Mouse (Mus musculus): ENCODE data around the gene Cdh11. TPM values are rescaled to one million over a fixed set of nuclear protein-coding genes. Genes with fewer than 3 reads are reported as not detected.

Gene Cdh11
- polyA plus RNA-seq, 1 experiment from 2014 or later: 73.4 TPM

DNA sequence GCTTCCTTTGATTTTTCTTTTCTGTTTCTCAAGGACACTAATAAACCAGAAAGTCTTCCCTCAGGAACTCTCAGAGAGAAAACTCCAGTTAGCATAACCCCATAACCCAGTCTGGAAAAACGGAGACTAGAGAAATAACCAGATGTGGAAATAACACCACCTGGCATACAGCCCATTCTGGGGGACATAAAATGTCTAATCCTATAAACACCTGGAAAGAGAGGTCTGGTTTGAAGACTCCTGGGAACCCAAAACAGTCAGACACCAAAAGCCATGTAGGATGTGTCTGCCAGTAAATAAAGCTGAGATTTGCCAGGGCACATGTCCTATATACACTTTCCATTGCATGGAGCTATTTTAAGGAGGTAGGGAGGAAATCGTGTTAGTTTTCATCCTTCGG lies 42.5 kb downstream of the Cdh11 start:
- Histone ChIP-seq H3K4me2 (replicated peaks) (no peak overlapping the region), H3K27ac (no peak overlapping the region), H3K9ac (no peak overlapping the region), H3K4me3 (replicated peaks) (no peak overlapping the region), H3K36me3 (no peaks in the 10 kb centered on the region), H3K4me1 (replicated peaks) (no peaks in the 10 kb centered on the region), H3K27me3 (replicated peaks) (no peaks in the 10 kb centered on the region), H3K9me3 (no peaks in the 10 kb centered on the region)
- 33% methylated on average over 3 of the region's 3 CpGs for WGBS
- no peak for ATAC-seq

- no peak for ATAC-seq
- H3K9me3 ChIP-seq: no peaks in the 10 kb centered on the region
- no peaks in the 10 kb centered on the region for H3K4me1 ChIP-seq (replicated peaks)
- WGBS: 61% methylated on average over 5 of the region's 5 CpGs
- no peak overlapping the region for H3K4me3 ChIP-seq (replicated peaks)
- H3K27ac ChIP-seq: no peak overlapping the region
- H3K36me3 ChIP-seq: no peaks in the 10 kb centered on the region
- no peaks in the 10 kb centered on the region for H3K27me3 ChIP-seq (replicated peaks)
- no peak overlapping the region for H3K9ac ChIP-seq
- H3K4me2 ChIP-seq (replicated peaks): no peak overlapping the region
Measured at GRCm38 (mm10) chr8:102742008-102742591, 43.3 kb downstream of the Cdh11 start.

GRCm38 (mm10) chr8:102740963-102741362 lies 44.5 kb downstream of the Cdh11 start:
- 51% methylated on average over 4 of the region's 4 CpGs for WGBS
- Histone ChIP-seq H3K4me1 (replicated peaks) (no peaks in the 10 kb centered on the region), H3K36me3 (no peaks in the 10 kb centered on the region), H3K9me3 (no peaks in the 10 kb centered on the region), H3K4me2 (replicated peaks) (no peak overlapping the region), H3K4me3 (replicated peaks) (no peak overlapping the region), H3K27me3 (replicated peaks) (no peaks in the 10 kb centered on the region), H3K27ac (no peak overlapping the region), H3K9ac (no peak overlapping the region)
- no peak for ATAC-seq

- Histone ChIP-seq H3K27ac (no peak overlapping the region), H3K9ac (no peak overlapping the region), H3K27me3 (replicated peaks) (no peaks in the 10 kb centered on the region), H3K4me2 (replicated peaks) (no peak overlapping the region), H3K4me3 (replicated peaks) (no peak overlapping the region), H3K4me1 (replicated peaks) (no peaks in the 10 kb centered on the region), H3K9me3 (no peaks in the 10 kb centered on the region), H3K36me3 (no peaks in the 10 kb centered on the region)
- 72% methylated on average over 7 of the region's 7 CpGs for WGBS
- no peak for ATAC-seq
Measured at GRCm38 (mm10) chr8:102738961-102739487, 46.4 kb downstream of the Cdh11 start.

DNA sequence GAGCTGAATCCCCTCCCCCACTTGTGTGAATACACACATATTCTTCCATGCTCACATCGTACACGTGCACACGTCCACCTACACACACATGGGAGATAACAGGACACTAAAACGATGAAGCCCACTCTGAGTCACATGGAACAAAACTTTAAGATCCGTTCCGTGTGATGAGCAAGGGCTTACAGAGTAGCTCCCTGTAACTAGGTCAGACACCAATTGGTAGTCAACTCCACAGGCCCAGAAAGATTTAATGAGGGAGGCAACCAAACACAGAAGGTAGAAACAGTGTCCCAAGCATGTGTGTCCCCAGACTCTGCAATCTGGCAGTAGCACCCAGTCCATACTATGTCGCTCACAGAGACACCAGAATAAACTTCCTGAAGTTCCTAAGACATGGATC lies 47.0 kb downstream of the Cdh11 start:
- 85% methylated on average over 7 of the region's 7 CpGs for WGBS
- ATAC-seq: no peak
- Histone ChIP-seq H3K4me1 (replicated peaks) (no peaks in the 10 kb centered on the region), H3K27ac (no peak overlapping the region), H3K4me2 (replicated peaks) (no peak overlapping the region), H3K9me3 (no peaks in the 10 kb centered on the region), H3K9ac (no peak overlapping the region), H3K4me3 (replicated peaks) (no peak overlapping the region), H3K36me3 (no peaks in the 10 kb centered on the region), H3K27me3 (replicated peaks) (no peaks in the 10 kb centered on the region)

GRCm38 (mm10) chr8:102734419-102734818 lies 51.0 kb downstream of the Cdh11 start:
- Histone ChIP-seq H3K4me2 (replicated peaks) (no peak overlapping the region), H3K36me3 (no peaks in the 10 kb centered on the region), H3K9me3 (no peaks in the 10 kb centered on the region), H3K9ac (no peak overlapping the region), H3K27me3 (replicated peaks) (no peaks in the 10 kb centered on the region), H3K4me1 (replicated peaks) (no peaks in the 10 kb centered on the region), H3K27ac (no peak overlapping the region), H3K4me3 (replicated peaks) (no peak overlapping the region)
- ATAC-seq: no peak
- 94% methylated on average over 1 of the region's 1 CpGs for WGBS

- Histone ChIP-seq H3K4me2 (replicated peaks) (no peak overlapping the region), H3K4me1 (replicated peaks) (no peaks in the 10 kb centered on the region), H3K36me3 (no peaks in the 10 kb centered on the region), H3K9me3 (no peaks in the 10 kb centered on the region), H3K4me3 (replicated peaks) (no peak overlapping the region), H3K27ac (no peak overlapping the region), H3K9ac (no peak overlapping the region), H3K27me3 (replicated peaks) (no peaks in the 10 kb centered on the region)
- no peak for ATAC-seq
- WGBS: 68% methylated on average over 10 of the region's 10 CpGs
Measured at GRCm38 (mm10) chr8:102726206-102726935, 59.1 kb downstream of the Cdh11 start.

GRCm38 (mm10) chr8:102725496-102725895 lies 59.9 kb downstream of the Cdh11 start:
- Histone ChIP-seq H3K4me1 (replicated peaks) (no peaks in the 10 kb centered on the region), H3K27me3 (replicated peaks) (no peaks in the 10 kb centered on the region), H3K27ac (no peak overlapping the region), H3K36me3 (no peaks in the 10 kb centered on the region), H3K4me2 (replicated peaks) (no peak overlapping the region), H3K9me3 (no peaks in the 10 kb centered on the region), H3K4me3 (replicated peaks) (no peak overlapping the region), H3K9ac (no peak overlapping the region)
- ATAC-seq: no peak
- WGBS: 77% methylated on average over 3 of the region's 3 CpGs

GRCm38 (mm10) chr8:102715956-102716355 lies 69.5 kb downstream of the Cdh11 start:
- H3K27me3 ChIP-seq (replicated peaks): no peaks in the 10 kb centered on the region
- H3K4me2 ChIP-seq (replicated peaks): no peak overlapping the region
- H3K36me3 ChIP-seq: no peaks in the 10 kb centered on the region
- no peak overlapping the region for H3K9ac ChIP-seq
- no peaks in the 10 kb centered on the region for H3K4me1 ChIP-seq (replicated peaks)
- ATAC-seq: no peak
- H3K27ac ChIP-seq: no peak overlapping the region
- H3K4me3 ChIP-seq (replicated peaks): no peak overlapping the region
- WGBS: 52% methylated on average over 4 of the region's 4 CpGs
- no peaks in the 10 kb centered on the region for H3K9me3 ChIP-seq

DNA sequence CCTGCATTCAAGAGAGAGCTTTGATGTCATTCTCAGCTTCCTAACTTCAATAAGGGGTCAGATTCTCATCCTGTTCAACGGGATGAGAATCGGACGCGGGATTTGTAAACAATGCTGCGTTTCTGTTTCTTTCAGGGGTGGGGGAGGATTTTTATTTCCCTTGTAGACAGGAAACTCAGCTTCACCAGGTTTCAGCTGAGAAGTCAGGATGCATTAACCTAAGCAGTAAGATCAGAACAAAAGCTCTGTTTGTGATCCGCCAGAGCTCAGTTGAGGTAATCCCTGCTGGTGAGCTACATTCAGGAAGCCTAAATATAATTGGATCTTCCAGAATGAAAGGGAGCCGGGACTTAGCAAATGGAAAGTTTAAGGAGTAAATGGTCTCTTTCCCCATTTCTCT lies 78.1 kb downstream of the Cdh11 start:
- H3K36me3 ChIP-seq: no peaks in the 10 kb centered on the region
- no peak for ATAC-seq

DNA sequence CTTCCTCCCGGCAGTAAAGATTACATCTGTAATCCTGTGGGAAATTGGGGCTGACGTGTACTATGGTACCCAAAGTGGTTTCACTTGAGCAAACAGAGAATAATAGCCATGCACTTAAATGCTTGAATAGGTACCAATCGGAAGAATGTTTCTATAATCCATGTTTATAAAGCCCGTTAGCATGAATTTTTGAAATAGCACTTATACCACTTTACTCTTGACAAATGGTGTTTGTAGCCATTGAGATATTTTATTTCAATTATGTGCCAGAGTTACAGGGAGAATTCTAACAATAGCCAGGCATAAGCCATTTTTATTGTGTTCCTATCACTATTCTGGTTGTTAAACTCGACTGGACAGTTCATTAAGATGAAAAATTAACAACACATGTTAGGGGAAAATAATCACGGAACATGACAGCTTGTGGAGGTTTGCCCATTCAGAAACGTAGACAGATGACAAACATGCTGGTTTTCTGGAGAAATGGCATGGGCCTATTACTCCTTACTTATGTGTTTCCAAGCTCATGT lies 80.0 kb downstream of the Cdh11 start:
- Histone ChIP-seq H3K27ac (no peak overlapping the region), H3K4me1 (replicated peaks) (no peaks in the 10 kb centered on the region), H3K4me2 (replicated peaks) (no peak overlapping the region), H3K36me3 (no peaks in the 10 kb centered on the region), H3K4me3 (replicated peaks) (no peak overlapping the region), H3K9ac (no peak overlapping the region), H3K9me3 (no peaks in the 10 kb centered on the region), H3K27me3 (replicated peaks) (no peaks in the 10 kb centered on the region)
- ATAC-seq: no peak
- WGBS: 69% methylated on average over 7 of the region's 7 CpGs

More for the DNA sequence above, 78.1 kb downstream of the Cdh11 start:
- WGBS: 27% methylated on average over 7 of the region's 7 CpGs
- Histone ChIP-seq H3K4me2 (replicated peaks) (no peak overlapping the region), H3K9ac (no peak overlapping the region), H3K4me1 (replicated peaks) (no peaks in the 10 kb centered on the region), H3K27me3 (replicated peaks) (no peaks in the 10 kb centered on the region), H3K4me3 (replicated peaks) (no peak overlapping the region), H3K9me3 (no peaks in the 10 kb centered on the region), H3K27ac (no peak overlapping the region)

GRCm38 (mm10) chr8:102700245-102700644 lies 85.2 kb downstream of the Cdh11 start:
- Histone ChIP-seq H3K4me3 (replicated peaks) (no peak overlapping the region), H3K36me3 (no peaks in the 10 kb centered on the region), H3K27me3 (replicated peaks) (no peaks in the 10 kb centered on the region), H3K27ac (no peak overlapping the region), H3K9me3 (no peaks in the 10 kb centered on the region), H3K4me1 (replicated peaks) (no peaks in the 10 kb centered on the region), H3K4me2 (replicated peaks) (no peak overlapping the region), H3K9ac (no peak overlapping the region)
- no peak for ATAC-seq
- 26% methylated on average over 1 of the region's 1 CpGs for WGBS

Data from intestine, embryonic 15.5 days (tissue).